In genomic region chr1:89463138-89463537, GRCm38 (mm10) we compare ENCODE assay signal across 9 mouse cellular contexts. TPM values are rescaled to one million over a fixed set of nuclear protein-coding genes. Genes with fewer than 3 reads are reported as not detected.
DNase-seq lines count a peak whose midpoint lies in the region; ATAC-seq lines count a peak whose summit lies in the region.
"Had no signal": no experiment of that assay in that cellular context is flagged by ENCODE, and none has a peak within 500 bp of the region (broad histone marks: within the 10 kb centered on the region; RNA-seq: fewer than 3 reads in every experiment).

No protein-coding gene starts in this region.

- H3K36me3 ChIP-seq in embryonic facial prominence, embryonic 14.5 days (ENCODE audit: control insufficient read depth, insufficient read depth, low read length) = 0 out of 2 replicates have a peak, but pooled peaks cover 4% of the 10 kb centered on the region
- no peaks in the 10 kb centered on the region for H3K36me3 ChIP-seq in hindbrain, embryonic 11.5 days (ENCODE audit: control insufficient read depth, insufficient read depth, low read length)

- no peak overlapping the region for H3K9ac ChIP-seq in embryonic facial prominence, embryonic 14.5 days (ENCODE audit: low read depth, low read length)
- no peak overlapping the region for H3K9ac ChIP-seq in hindbrain, embryonic 11.5 days (ENCODE audit: low read depth, low read length)

- H3K27ac ChIP-seq in embryonic facial prominence, embryonic 14.5 days (replicated peaks; ENCODE audit: low read depth, low read length) = no peak overlapping the region
- H3K27ac ChIP-seq in hindbrain, embryonic 11.5 days (ENCODE audit: low read depth, low read length) = no peak overlapping the region

- no peak for ATAC-seq in embryonic facial prominence, embryonic 14.5 days (ENCODE audit: low read depth)
- no peak for ATAC-seq in erythroid progenitor cell, adult 5-6 weeks (replicated peaks; ENCODE audit: low FRiP score, poor library complexity, severe bottlenecking)
- ATAC-seq in hindbrain, embryonic 11.5 days (ENCODE audit: low FRiP score) = no peak

- peak; percentile 30 for DNase-seq in gastrocnemius, adult 18-20 months (ENCODE audit: low spot score)
- no peak for DNase-seq in gastrocnemius, postnatal 10 days
- DNase-seq in 3134 (ENCODE audit: extremely low read depth, insufficient read length, low spot score) = peak; percentile 50
- DNase-seq in embryonic facial prominence, embryonic 14.5 days (ENCODE audit: low spot score) = peak; percentile 66
- DNase-seq in lung, adult 18-20 months = peak; percentile 45 to 60
- DNase-seq in hindbrain, embryonic 11.5 days (ENCODE audit: low spot score) = no peak
- DNase-seq in cerebellum, adult 8-10 months = no peak
- DNase-seq: thymus, postnatal 36 days had no signal

- peaks cover 37% of the 10 kb centered on the region for H3K4me1 ChIP-seq in embryonic facial prominence, embryonic 14.5 days (ENCODE audit: control insufficient read depth, insufficient read depth, low read length)
- H3K4me1 ChIP-seq in hindbrain, embryonic 11.5 days (replicated peaks; ENCODE audit: control insufficient read depth, insufficient read depth, low read length) = peaks cover 30% of the 10 kb centered on the region

- no peaks in the 10 kb centered on the region for H3K27me3 ChIP-seq in embryonic facial prominence, embryonic 14.5 days (replicated peaks; ENCODE audit: control insufficient read depth, insufficient read depth, low read length)
- H3K27me3 ChIP-seq in hindbrain, embryonic 11.5 days (ENCODE audit: control insufficient read depth, insufficient read depth, low read length) = no peaks in the 10 kb centered on the region

- 34% methylated on average over 8 of the region's 8 CpGs for WGBS in embryonic facial prominence, embryonic 14.5 days
- 52% methylated on average over 8 of the region's 8 CpGs for WGBS in hindbrain, embryonic 11.5 days

- no peak overlapping the region for H3K4me2 ChIP-seq in embryonic facial prominence, embryonic 14.5 days (ENCODE audit: low read depth, low read length)
- H3K4me2 ChIP-seq in hindbrain, embryonic 11.5 days (replicated peaks; ENCODE audit: low read depth, low read length) = no peak overlapping the region

- H3K9me3 ChIP-seq in embryonic facial prominence, embryonic 14.5 days (ENCODE audit: control insufficient read depth, low read length) = peaks cover 7% of the 10 kb centered on the region; the same call in 1 of the 2 replicates
- H3K9me3 ChIP-seq in hindbrain, embryonic 11.5 days (ENCODE audit: control insufficient read depth, low read length) = no peaks in the 10 kb centered on the region

- H3K4me3 ChIP-seq in embryonic facial prominence, embryonic 14.5 days (ENCODE audit: low read depth, low read length) = no peak overlapping the region
- H3K4me3 ChIP-seq in hindbrain, embryonic 11.5 days (ENCODE audit: low read depth, low read length) = no peak overlapping the region

RNA-seq across cellular contexts. Expression of gene Agap1, which starts 8.5 kb away (rescaled TPM):
- 10 to 100 TPM; 18.9 to 20.6 TPM for total RNA-seq in gastrocnemius, adult 18-20 months (2021)
- total RNA-seq in gastrocnemius, postnatal 10 days (2021) = 10 to 100 TPM; 49.5 to 59.1 TPM
- 19.9 and 20.2 TPM in 2 replicates for polyA plus RNA-seq in embryonic facial prominence, embryonic 14.5 days (2014; fragmentation: Nextera tagmentation; extraction: Ambion mirVana)
- 8.4 and 11.2 TPM in 2 replicates for total RNA-seq in erythroid progenitor cell, adult 5-6 weeks (2015; ENCODE audit: low replicate concordance)
- total RNA-seq in erythroid progenitor cell, adult 5-6 weeks (2017; ENCODE audit: low replicate concordance) = 8.3 and 10.1 TPM in 2 replicates
- 34.7 and 41.4 TPM in 2 replicates for polyA plus RNA-seq in hindbrain, embryonic 11.5 days (2014; fragmentation: Nextera tagmentation; extraction: Ambion mirVana)

Comparison
In these comparisons a context has a peak if more than half of its experiments do, and no peak if none do; other contexts are left out.
1. DNase-seq: peak in gastrocnemius, adult 18-20 months (single experiment), 3134 (single experiment), embryonic facial prominence, embryonic 14.5 days (single experiment) and lung, adult 18-20 months (2 of 2); none in gastrocnemius, postnatal 10 days (single experiment), hindbrain, embryonic 11.5 days (single experiment) and cerebellum, adult 8-10 months (single experiment).